Mouse (Mus musculus): ENCODE data around the gene Rsl1d1. TPM values are rescaled to one million over a fixed set of nuclear protein-coding genes. Genes with fewer than 3 reads are reported as not detected.

Gene Rsl1d1
- polyA plus RNA-seq (2015; fragmentation: Nextera tagmentation; extraction: Ambion mirVana), result 90.4 and 91.7 TPM in 2 replicates

- peak within 1 kb of the TSS; percentile 79 for H3K9ac ChIP-seq (ENCODE audit: low read length)
- no peaks in the 10 kb centered on the region for H3K9me3 ChIP-seq (ENCODE audit: control insufficient read depth, low read length)
- TF ChIP-seq CTCF (IDR thresholded peaks at IDR 0.05; ENCODE audit: low read depth) (peak; percentile 9; the same call in 1 of the 2 replicates), EP300 (optimal IDR thresholded peaks at IDR 0.05) (no peak)
- DNase-seq (ENCODE audit: low spot score) (peak; percentile 95), ATAC-seq (ENCODE audit: low FRiP score, low TSS enrichment) (peak; percentile 98)
- H3K36me3 ChIP-seq (ENCODE audit: control insufficient read depth, insufficient read depth, low read length), result peaks cover 6% of the 10 kb centered on the region; the same call in 1 of the 2 replicates
- H3K4me3 ChIP-seq (ENCODE audit: low read depth, low read length), result peak within 1 kb of the TSS; percentile 68
- H3K4me1 ChIP-seq (replicated peaks; ENCODE audit: control insufficient read depth, insufficient read depth), result no peaks in the 10 kb centered on the region
- H3K27me3 ChIP-seq (ENCODE audit: control insufficient read depth, insufficient read depth, low read length), result no peaks in the 10 kb centered on the region
- H3K4me2 ChIP-seq (replicated peaks; ENCODE audit: low read depth), result peak within 1 kb of the TSS; percentile 88
- H3K27ac ChIP-seq (replicated peaks), result peak within 1 kb of the TSS; percentile 92
- under 1% methylated on average over 68 of the region's 68 CpGs for WGBS
Measured at GRCm38 (mm10) chr16:11202571-11203554, at the start of gene Rsl1d1. Rsl1d1 (minus strand) TSS chr16:11203331.

GRCm38 (mm10) chr16:11247791-11248190 lies 44.7 kb upstream of the Rsl1d1 start:
- Histone ChIP-seq H3K27ac (replicated peaks) (no peak overlapping the region), H3K9me3 (ENCODE audit: control insufficient read depth, low read length) (no peaks in the 10 kb centered on the region), H3K36me3 (ENCODE audit: control insufficient read depth, insufficient read depth, low read length) (no peaks in the 10 kb centered on the region), H3K4me1 (replicated peaks; ENCODE audit: control insufficient read depth, insufficient read depth) (no peaks in the 10 kb centered on the region; the same call in 1 of the 2 replicates), H3K4me3 (ENCODE audit: low read depth, low read length) (no peak overlapping the region), H3K9ac (ENCODE audit: low read length) (no peak overlapping the region), H3K4me2 (replicated peaks; ENCODE audit: low read depth) (no peak overlapping the region), H3K27me3 (ENCODE audit: control insufficient read depth, insufficient read depth, low read length) (no peaks in the 10 kb centered on the region)
- 50% methylated on average over 2 of the region's 2 CpGs for WGBS
- no peak for TF ChIP-seq CTCF (IDR thresholded peaks at IDR 0.05; ENCODE audit: low read depth)
- no peak for TF ChIP-seq EP300 (optimal IDR thresholded peaks at IDR 0.05)
- ATAC-seq (ENCODE audit: low FRiP score, low TSS enrichment) (no peak), DNase-seq (ENCODE audit: low spot score) (peak; percentile 24)

- ATAC-seq (ENCODE audit: low FRiP score, low TSS enrichment) (no peak), DNase-seq (ENCODE audit: low spot score) (no peak)
- Histone ChIP-seq H3K9ac (ENCODE audit: low read length) (no peak overlapping the region), H3K27ac (replicated peaks) (no peak overlapping the region), H3K4me2 (replicated peaks; ENCODE audit: low read depth) (no peak overlapping the region), H3K4me3 (ENCODE audit: low read depth, low read length) (no peak overlapping the region), H3K4me1 (replicated peaks; ENCODE audit: control insufficient read depth, insufficient read depth) (no peaks in the 10 kb centered on the region), H3K27me3 (ENCODE audit: control insufficient read depth, insufficient read depth, low read length) (no peaks in the 10 kb centered on the region), H3K36me3 (ENCODE audit: control insufficient read depth, insufficient read depth, low read length) (no peaks in the 10 kb centered on the region), H3K9me3 (ENCODE audit: control insufficient read depth, low read length) (no peaks in the 10 kb centered on the region)
- TF ChIP-seq EP300 (optimal IDR thresholded peaks at IDR 0.05) (no peak), CTCF (IDR thresholded peaks at IDR 0.05; ENCODE audit: low read depth) (no peak)
- 74% methylated on average over 9 of the region's 9 CpGs for WGBS
Measured at GRCm38 (mm10) chr16:11245767-11246166, 42.6 kb upstream of the Rsl1d1 start.

- TF ChIP-seq CTCF (IDR thresholded peaks at IDR 0.05; ENCODE audit: low read depth) (no peak), EP300 (optimal IDR thresholded peaks at IDR 0.05) (no peak)
- 83% methylated on average over 1 of the region's 1 CpGs for WGBS
- Histone ChIP-seq H3K27ac (replicated peaks) (no peak overlapping the region), H3K9ac (ENCODE audit: low read length) (no peak overlapping the region), H3K36me3 (ENCODE audit: control insufficient read depth, insufficient read depth, low read length) (no peaks in the 10 kb centered on the region), H3K9me3 (ENCODE audit: control insufficient read depth, low read length) (no peaks in the 10 kb centered on the region), H3K4me1 (replicated peaks; ENCODE audit: control insufficient read depth, insufficient read depth) (no peaks in the 10 kb centered on the region), H3K4me2 (replicated peaks; ENCODE audit: low read depth) (no peak overlapping the region), H3K4me3 (ENCODE audit: low read depth, low read length) (no peak overlapping the region), H3K27me3 (ENCODE audit: control insufficient read depth, insufficient read depth, low read length) (no peaks in the 10 kb centered on the region)
- no peak for ATAC-seq (ENCODE audit: low FRiP score, low TSS enrichment)
- no peak for DNase-seq (ENCODE audit: low spot score)
Measured at GRCm38 (mm10) chr16:11242401-11242800, 39.3 kb upstream of the Rsl1d1 start.

- Histone ChIP-seq H3K4me3 (ENCODE audit: low read depth, low read length) (no peak overlapping the region), H3K9ac (ENCODE audit: low read length) (no peak overlapping the region), H3K9me3 (ENCODE audit: control insufficient read depth, low read length) (no peaks in the 10 kb centered on the region), H3K4me2 (replicated peaks; ENCODE audit: low read depth) (no peak overlapping the region), H3K27ac (replicated peaks) (no peak overlapping the region), H3K36me3 (ENCODE audit: control insufficient read depth, insufficient read depth, low read length) (peaks cover 5% of the 10 kb centered on the region), H3K4me1 (replicated peaks; ENCODE audit: control insufficient read depth, insufficient read depth) (no peaks in the 10 kb centered on the region), H3K27me3 (ENCODE audit: control insufficient read depth, insufficient read depth, low read length) (no peaks in the 10 kb centered on the region)
- no peak for DNase-seq (ENCODE audit: low spot score)
- 78% methylated on average over 3 of the region's 3 CpGs for WGBS
- ATAC-seq (ENCODE audit: low FRiP score, low TSS enrichment), result no peak
- TF ChIP-seq EP300 (optimal IDR thresholded peaks at IDR 0.05) (no peak), CTCF (IDR thresholded peaks at IDR 0.05; ENCODE audit: low read depth) (no peak)
Measured at GRCm38 (mm10) chr16:11217801-11218200, 14.7 kb upstream of the Rsl1d1 start.

All from stomach, postnatal 0 days (tissue).